Comparison of ENCODE assay signal across 8 mouse cellular contexts in the genomic region with DNA sequence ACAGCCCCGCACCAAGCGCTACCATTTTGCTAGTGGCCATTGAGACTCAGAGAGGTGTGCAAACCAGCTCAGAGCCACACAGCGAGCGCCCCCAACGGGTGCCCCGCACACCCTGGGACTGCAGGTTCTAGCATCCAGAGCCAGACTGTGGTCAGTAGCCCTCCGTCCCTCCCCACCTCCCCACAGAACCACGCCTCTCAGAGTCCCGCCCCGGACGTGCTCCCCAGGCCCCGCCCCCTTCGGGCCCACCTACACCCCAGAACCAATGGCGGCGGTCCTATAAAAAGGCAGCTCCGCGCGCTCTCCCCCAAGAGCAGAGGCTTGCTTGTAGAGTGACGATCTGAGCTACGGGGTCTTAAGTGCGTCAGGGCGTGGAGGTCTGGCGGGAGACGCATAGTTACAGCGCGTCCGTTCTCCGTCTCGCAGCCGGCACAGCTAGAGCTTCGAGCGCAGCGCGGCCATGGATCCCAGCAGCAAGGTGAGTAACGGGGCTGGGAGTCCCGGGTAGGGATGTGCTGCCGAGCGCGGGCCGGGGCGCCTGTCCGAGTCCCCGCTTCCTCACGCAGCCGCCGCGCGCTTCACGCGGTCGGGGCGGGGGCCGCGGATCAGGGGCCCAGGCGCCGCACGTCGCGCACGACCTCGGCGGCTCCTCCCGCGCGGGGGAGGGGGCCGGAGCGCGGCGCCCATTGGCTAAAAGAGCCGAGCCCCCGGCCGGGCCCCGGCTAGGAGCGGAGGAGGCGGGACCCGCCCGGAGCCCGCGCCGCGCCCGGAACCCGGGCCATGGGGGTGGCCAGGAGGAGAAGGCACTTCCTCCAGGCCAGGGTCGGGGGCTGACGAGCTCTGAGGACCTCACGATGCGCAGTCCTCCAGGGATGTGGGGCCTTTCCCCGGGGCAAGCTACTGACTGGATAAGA. TPM values are rescaled to one million over a fixed set of nuclear protein-coding genes. Genes with fewer than 3 reads are reported as not detected.
DNase-seq lines count a peak whose midpoint lies in the region; ATAC-seq lines count a peak whose summit lies in the region.

Gene Slc2a1 (plus strand): TSS at position 217 of the 914 bp plus-strand sequence.

- H3K36me3 ChIP-seq in hindbrain, embryonic 14.5 days (replicated peaks; ENCODE audit: control insufficient read depth, insufficient read depth): no peaks in the 10 kb centered on the region

- peak; percentile 99 for DNase-seq in Muller cell, postnatal 12 days (ENCODE audit: inconsistent ontology term)
- peak; percentile 92 for DNase-seq in cerebellum, adult 9-10 months
- DNase-seq in frontal cortex, postnatal 25 days (ENCODE audit: low spot score in 2 of 2): peak; percentile 67 to 78
- peak; percentile 87 for DNase-seq in hindbrain, embryonic 14.5 days (ENCODE audit: low spot score)
- peak; percentile 88 for DNase-seq in layer of hippocampus, postnatal 36 days
- peak; percentile 92 for DNase-seq in lung, postnatal 36 days
- DNase-seq in retina, postnatal 1 day: peak; percentile 99
- peak; percentile 84 to 86 for DNase-seq in urinary bladder, adult 18-20 months (ENCODE audit: low spot score in 2 of 2)

- H3K27ac ChIP-seq in hindbrain, embryonic 14.5 days: peak within 1 kb of the TSS; percentile 88

- peak; percentile 94 for ATAC-seq in hindbrain, embryonic 14.5 days (ENCODE audit: low FRiP score)

- H3K9ac ChIP-seq in hindbrain, embryonic 14.5 days: peak within 1 kb of the TSS; percentile 78

- no peaks in the 10 kb centered on the region; the same call in 1 of the 2 replicates for H3K27me3 ChIP-seq in hindbrain, embryonic 14.5 days (ENCODE audit: control insufficient read depth, insufficient read depth, low read length)

- H3K4me1 ChIP-seq in hindbrain, embryonic 14.5 days (replicated peaks; ENCODE audit: control insufficient read depth, insufficient read depth, low read length): peaks cover 14% of the 10 kb centered on the region

- H3K4me2 ChIP-seq in hindbrain, embryonic 14.5 days (replicated peaks): peak within 1 kb of the TSS; percentile 86

- no peaks in the 10 kb centered on the region for H3K9me3 ChIP-seq in hindbrain, embryonic 14.5 days (ENCODE audit: control insufficient read depth, low read length)

- WGBS in hindbrain, embryonic 14.5 days: under 1% methylated on average over 86 of the region's 88 CpGs

- H3K4me3 ChIP-seq in hindbrain, embryonic 14.5 days (replicated peaks; ENCODE audit: low read length): peak within 1 kb of the TSS; percentile 77

RNA-seq across cellular contexts. Expression of gene Slc2a1, which starts in this region (rescaled TPM):
- polyA plus RNA-seq in hindbrain, embryonic 14.5 days (2014; fragmentation: Nextera tagmentation; extraction: Ambion mirVana): 86.5 and 92.1 TPM in 2 replicates
- total RNA-seq in layer of hippocampus, postnatal 36 days (2021): 100 to 1,000 TPM in 1 of 2 experiments, 10 to 100 TPM in 1; 76.1 to 104 TPM

Comparison
In these comparisons a context has a peak if more than half of its experiments do, and no peak if none do; other contexts are left out.
1. Peak in every context shown above with its lines: DNase-seq, ATAC-seq, H3K4me3 ChIP-seq and H3K27ac ChIP-seq.